Mouse (Mus musculus): Measurements from ENCODE around the gene Tcf7l2. TPM values are rescaled to one million over a fixed set of nuclear protein-coding genes. Genes with fewer than 3 reads are reported as not detected.

The Tcf7l2 gene
- polyA plus RNA-seq, 1 experiment from 2014 or later: 60.6 TPM

- no peak overlapping the region for H3K4me3 ChIP-seq (ENCODE audit: low read depth, low read length)
- H3K4me1 ChIP-seq (ENCODE audit: control insufficient read depth, insufficient read depth, low read length): peaks cover 4% of the 10 kb centered on the region
- no peaks in the 10 kb centered on the region for H3K9me3 ChIP-seq (ENCODE audit: control insufficient read depth, low read length)
- H3K27me3 ChIP-seq (ENCODE audit: control insufficient read depth, insufficient read depth, low read length): no peaks in the 10 kb centered on the region
- H3K36me3 ChIP-seq (ENCODE audit: control insufficient read depth, insufficient read depth, low read length): no peaks in the 10 kb centered on the region
- ATAC-seq (ENCODE audit: insufficient read depth, low FRiP score, low TSS enrichment): no peak
- H3K9ac ChIP-seq (ENCODE audit: low read length): no peak overlapping the region
- no peak overlapping the region for H3K4me2 ChIP-seq (ENCODE audit: low read depth)
- H3K27ac ChIP-seq (ENCODE audit: low read depth, low read length): no peak overlapping the region
- no peak for DNase-seq (ENCODE audit: low spot score)
- WGBS: 42% methylated on average over 6 of the region's 6 CpGs
Measured at GRCm38 (mm10) chr19:55704071-55704470, 37.5 kb upstream of the Tcf7l2 start.

- WGBS: 77% methylated on average over 7 of the region's 7 CpGs
- Histone ChIP-seq H3K9me3 (ENCODE audit: control insufficient read depth, low read length) (no peaks in the 10 kb centered on the region), H3K27ac (ENCODE audit: low read depth, low read length) (no peak overlapping the region), H3K9ac (ENCODE audit: low read length) (no peak overlapping the region), H3K4me2 (ENCODE audit: low read depth) (no peak overlapping the region), H3K4me3 (ENCODE audit: low read depth, low read length) (no peak overlapping the region), H3K27me3 (ENCODE audit: control insufficient read depth, insufficient read depth, low read length) (no peaks in the 10 kb centered on the region), H3K36me3 (ENCODE audit: control insufficient read depth, insufficient read depth, low read length) (no peaks in the 10 kb centered on the region), H3K4me1 (ENCODE audit: control insufficient read depth, insufficient read depth, low read length) (no peaks in the 10 kb centered on the region; the same call in 1 of the 2 replicates)
- ATAC-seq (ENCODE audit: insufficient read depth, low FRiP score, low TSS enrichment) (no peak), DNase-seq (ENCODE audit: low spot score) (no peak)
Measured at GRCm38 (mm10) chr19:55706300-55706699, 35.3 kb upstream of the Tcf7l2 start.

- no peak overlapping the region for H3K4me2 ChIP-seq (ENCODE audit: low read depth)
- no peaks in the 10 kb centered on the region for H3K27me3 ChIP-seq (ENCODE audit: control insufficient read depth, insufficient read depth, low read length)
- 93% methylated on average over 6 of the region's 6 CpGs for WGBS
- no peaks in the 10 kb centered on the region; the same call in 1 of the 2 replicates for H3K4me1 ChIP-seq (ENCODE audit: control insufficient read depth, insufficient read depth, low read length)
- DNase-seq (ENCODE audit: low spot score): no peak
- ATAC-seq (ENCODE audit: insufficient read depth, low FRiP score, low TSS enrichment): no peak
- no peaks in the 10 kb centered on the region for H3K36me3 ChIP-seq (ENCODE audit: control insufficient read depth, insufficient read depth, low read length)
- H3K9me3 ChIP-seq (ENCODE audit: control insufficient read depth, low read length): no peaks in the 10 kb centered on the region
- H3K9ac ChIP-seq (ENCODE audit: low read length): no peak overlapping the region
- no peak overlapping the region for H3K27ac ChIP-seq (ENCODE audit: low read depth, low read length)
- H3K4me3 ChIP-seq (ENCODE audit: low read depth, low read length): no peak overlapping the region
Measured at GRCm38 (mm10) chr19:55706806-55707205, 34.8 kb upstream of the Tcf7l2 start.

- H3K4me1 ChIP-seq (ENCODE audit: control insufficient read depth, insufficient read depth, low read length): no peaks in the 10 kb centered on the region; the same call in 1 of the 2 replicates
- no peak overlapping the region for H3K27ac ChIP-seq (ENCODE audit: low read depth, low read length)
- no peak overlapping the region for H3K9ac ChIP-seq (ENCODE audit: low read length)
- ATAC-seq (ENCODE audit: insufficient read depth, low FRiP score, low TSS enrichment) (no peak), DNase-seq (ENCODE audit: low spot score) (no peak)
- H3K9me3 ChIP-seq (ENCODE audit: control insufficient read depth, low read length): no peaks in the 10 kb centered on the region
- no peak overlapping the region for H3K4me3 ChIP-seq (ENCODE audit: low read depth, low read length)
- H3K4me2 ChIP-seq (ENCODE audit: low read depth): no peak overlapping the region
- WGBS: 87% methylated on average over 8 of the region's 8 CpGs
- no peaks in the 10 kb centered on the region for H3K27me3 ChIP-seq (ENCODE audit: control insufficient read depth, insufficient read depth, low read length)
- H3K36me3 ChIP-seq (ENCODE audit: control insufficient read depth, insufficient read depth, low read length): no peaks in the 10 kb centered on the region
Measured at GRCm38 (mm10) chr19:55708031-55708554, 33.5 kb upstream of the Tcf7l2 start.

- no peaks in the 10 kb centered on the region for H3K27me3 ChIP-seq (ENCODE audit: control insufficient read depth, insufficient read depth, low read length)
- DNase-seq (ENCODE audit: low spot score) (no peak), ATAC-seq (ENCODE audit: insufficient read depth, low FRiP score, low TSS enrichment) (no peak)
- H3K4me1 ChIP-seq (ENCODE audit: control insufficient read depth, insufficient read depth, low read length): no peaks in the 10 kb centered on the region; the same call in 1 of the 2 replicates
- 80% methylated on average over 5 of the region's 5 CpGs for WGBS
- H3K9me3 ChIP-seq (ENCODE audit: control insufficient read depth, low read length): no peaks in the 10 kb centered on the region
- no peak overlapping the region for H3K4me2 ChIP-seq (ENCODE audit: low read depth)
- H3K36me3 ChIP-seq (ENCODE audit: control insufficient read depth, insufficient read depth, low read length): no peaks in the 10 kb centered on the region
- H3K27ac ChIP-seq (ENCODE audit: low read depth, low read length): no peak overlapping the region
- no peak overlapping the region for H3K4me3 ChIP-seq (ENCODE audit: low read depth, low read length)
- H3K9ac ChIP-seq (ENCODE audit: low read length): no peak overlapping the region
Measured at GRCm38 (mm10) chr19:55710841-55711240, 30.8 kb upstream of the Tcf7l2 start.

- Histone ChIP-seq H3K4me3 (ENCODE audit: low read depth, low read length) (no peak overlapping the region), H3K9me3 (ENCODE audit: control insufficient read depth, low read length) (no peaks in the 10 kb centered on the region), H3K27me3 (ENCODE audit: control insufficient read depth, insufficient read depth, low read length) (no peaks in the 10 kb centered on the region), H3K4me1 (ENCODE audit: control insufficient read depth, insufficient read depth, low read length) (no peaks in the 10 kb centered on the region), H3K4me2 (ENCODE audit: low read depth) (no peak overlapping the region), H3K9ac (ENCODE audit: low read length) (no peak overlapping the region), H3K27ac (ENCODE audit: low read depth, low read length) (no peak overlapping the region), H3K36me3 (ENCODE audit: control insufficient read depth, insufficient read depth, low read length) (no peaks in the 10 kb centered on the region)
- WGBS: 85% methylated on average over 5 of the region's 5 CpGs
- ATAC-seq (ENCODE audit: insufficient read depth, low FRiP score, low TSS enrichment): no peak
- DNase-seq (ENCODE audit: low spot score): no peak
Measured at GRCm38 (mm10) chr19:55711701-55712100, 29.9 kb upstream of the Tcf7l2 start.

GRCm38 (mm10) chr19:55712678-55713077, 28.9 kb upstream of the Tcf7l2 start:
- no peak overlapping the region for H3K27ac ChIP-seq (ENCODE audit: low read depth, low read length)
- H3K4me1 ChIP-seq (ENCODE audit: control insufficient read depth, insufficient read depth, low read length): no peaks in the 10 kb centered on the region
- no peaks in the 10 kb centered on the region for H3K36me3 ChIP-seq (ENCODE audit: control insufficient read depth, insufficient read depth, low read length)
- ATAC-seq (ENCODE audit: insufficient read depth, low FRiP score, low TSS enrichment): no peak
- H3K27me3 ChIP-seq (ENCODE audit: control insufficient read depth, insufficient read depth, low read length): no peaks in the 10 kb centered on the region
- no peaks in the 10 kb centered on the region for H3K9me3 ChIP-seq (ENCODE audit: control insufficient read depth, low read length)
- no peak overlapping the region for H3K4me3 ChIP-seq (ENCODE audit: low read depth, low read length)
- H3K9ac ChIP-seq (ENCODE audit: low read length): no peak overlapping the region
- 96% methylated on average over 2 of the region's 2 CpGs for WGBS
- no peak overlapping the region for H3K4me2 ChIP-seq (ENCODE audit: low read depth)
- DNase-seq (ENCODE audit: low spot score): no peak

- WGBS: 82% methylated on average over 4 of the region's 4 CpGs
- DNase-seq (ENCODE audit: low spot score) (no peak), ATAC-seq (ENCODE audit: insufficient read depth, low FRiP score, low TSS enrichment) (no peak)
- H3K36me3 ChIP-seq (ENCODE audit: control insufficient read depth, insufficient read depth, low read length): no peaks in the 10 kb centered on the region
- H3K4me3 ChIP-seq (ENCODE audit: low read depth, low read length): no peak overlapping the region
- H3K9ac ChIP-seq (ENCODE audit: low read length): no peak overlapping the region
- no peak overlapping the region for H3K27ac ChIP-seq (ENCODE audit: low read depth, low read length)
- no peak overlapping the region for H3K4me2 ChIP-seq (ENCODE audit: low read depth)
- no peaks in the 10 kb centered on the region for H3K4me1 ChIP-seq (ENCODE audit: control insufficient read depth, insufficient read depth, low read length)
- H3K27me3 ChIP-seq (ENCODE audit: control insufficient read depth, insufficient read depth, low read length): no peaks in the 10 kb centered on the region
- H3K9me3 ChIP-seq (ENCODE audit: control insufficient read depth, low read length): no peaks in the 10 kb centered on the region
Measured at GRCm38 (mm10) chr19:55714015-55714414, 27.6 kb upstream of the Tcf7l2 start.

GRCm38 (mm10) chr19:55714665-55715064, 27.0 kb upstream of the Tcf7l2 start:
- no peaks in the 10 kb centered on the region for H3K9me3 ChIP-seq (ENCODE audit: control insufficient read depth, low read length)
- DNase-seq (ENCODE audit: low spot score) (no peak), ATAC-seq (ENCODE audit: insufficient read depth, low FRiP score, low TSS enrichment) (no peak)
- H3K27me3 ChIP-seq (ENCODE audit: control insufficient read depth, insufficient read depth, low read length): no peaks in the 10 kb centered on the region
- no peak overlapping the region for H3K9ac ChIP-seq (ENCODE audit: low read length)
- no peaks in the 10 kb centered on the region for H3K4me1 ChIP-seq (ENCODE audit: control insufficient read depth, insufficient read depth, low read length)
- H3K4me3 ChIP-seq (ENCODE audit: low read depth, low read length): no peak overlapping the region
- no peak overlapping the region for H3K27ac ChIP-seq (ENCODE audit: low read depth, low read length)
- H3K4me2 ChIP-seq (ENCODE audit: low read depth): no peak overlapping the region
- 71% methylated on average over 3 of the region's 3 CpGs for WGBS
- no peaks in the 10 kb centered on the region for H3K36me3 ChIP-seq (ENCODE audit: control insufficient read depth, insufficient read depth, low read length)

Data from neural tube, embryonic 11.5 days (tissue).